Comparison of ENCODE assay signal across 19 mouse cellular contexts in the genomic region with DNA sequence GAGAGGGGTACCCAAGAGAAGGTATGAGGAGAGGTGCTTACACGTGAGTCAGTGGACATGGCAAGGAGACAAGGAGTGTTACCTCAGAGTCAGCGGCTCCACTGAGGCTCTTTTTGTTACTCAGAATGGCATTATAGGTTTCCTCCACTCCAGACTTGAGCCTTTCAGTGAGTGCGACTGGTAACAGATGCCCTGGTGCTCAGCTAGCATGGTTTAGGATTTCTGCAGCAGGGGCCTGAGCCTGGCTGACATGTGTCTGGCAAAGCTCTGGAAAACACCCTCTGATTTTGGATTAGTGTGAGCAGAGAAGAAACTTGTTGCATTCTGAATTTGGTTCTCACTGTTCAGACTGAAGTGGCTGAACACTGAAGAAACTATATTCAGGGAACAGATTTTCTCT.
A peak's percentile ranks its signal among the peaks of the same experiment; 100 is the strongest.
DNase-seq lines count a peak whose midpoint lies in the region; ATAC-seq and TF ChIP-seq lines count a peak whose summit lies in the region.
"Had no signal": no experiment of that assay in that cellular context is flagged by ENCODE, and none has a peak within 500 bp of the region (broad histone marks: within the 10 kb centered on the region; RNA-seq: fewer than 3 reads in every experiment).

No protein-coding gene starts in this region.

- no peak overlapping the region for H3K4me2 ChIP-seq in heart, embryonic 11.5 days
- H3K4me2 ChIP-seq: forebrain, embryonic 12.5 days; midbrain, embryonic 12.5 days; neural tube, embryonic 13.5 days had no signal

- H3K9me3 ChIP-seq in heart, embryonic 11.5 days (replicated peaks; ENCODE audit: control insufficient read depth, low read length): no peaks in the 10 kb centered on the region
- no peaks in the 10 kb centered on the region for H3K9me3 ChIP-seq in E14TG2a.4 (ENCODE audit: low read length)
- H3K9me3 ChIP-seq: forebrain, embryonic 12.5 days; G1E; midbrain, embryonic 12.5 days; neural tube, embryonic 13.5 days had no signal

- DNase-seq in heart, adult 9 months (ENCODE audit: low spot score in 2 of 2): no peak
- peak; percentile 8 for DNase-seq in MN1 (ENCODE audit: low spot score)
- peak; percentile 69 for DNase-seq in forelimb bud, embryonic 11.5 days (ENCODE audit: low read depth, low spot score)
- DNase-seq in right cerebral cortex, postnatal 10 days (ENCODE audit: low spot score in 2 of 2): no peak
- DNase-seq: cerebellum, adult 18-20 months; heart, postnatal 4 days; kidney, adult 2 months; kidney, postnatal 14 days; liver; lung, adult 2 months; lung, postnatal 4 days; right cerebral cortex, postnatal 25 days had no signal

- ATAC-seq in heart, embryonic 11.5 days (replicated peaks; ENCODE audit: insufficient number of reproducible peaks, low FRiP score, low TSS enrichment): no peak
- ATAC-seq in megakaryocyte progenitor cell, adult 5-6 weeks (replicated peaks; ENCODE audit: poor library complexity): no peak

- peak overlapping the region; percentile 50 for H3K27ac ChIP-seq in heart, embryonic 11.5 days (ENCODE audit: low read depth, low read length)
- H3K27ac ChIP-seq: forebrain, embryonic 12.5 days; midbrain, embryonic 12.5 days; neural tube, embryonic 13.5 days had no signal

- TF ChIP-seq CTCF in E14TG2a.4 (conservative IDR thresholded peaks at IDR 0.05; ENCODE audit: low read length): no peak

- peaks cover 36% of the 10 kb centered on the region for H3K4me1 ChIP-seq in heart, embryonic 11.5 days (ENCODE audit: control insufficient read depth, insufficient read depth, low read length)
- peaks cover 2% of the 10 kb centered on the region; the same call in 1 of the 2 replicates for H3K4me1 ChIP-seq in E14TG2a.4 (replicated peaks; ENCODE audit: low read depth, low read length)
- H3K4me1 ChIP-seq: midbrain, embryonic 12.5 days; neural tube, embryonic 13.5 days had no signal

- H3K27me3 ChIP-seq in heart, embryonic 11.5 days (ENCODE audit: control insufficient read depth, insufficient read depth, low read length): no peaks in the 10 kb centered on the region
- no peaks in the 10 kb centered on the region for H3K27me3 ChIP-seq in E14TG2a.4 (ENCODE audit: insufficient read depth, low read length)
- H3K27me3 ChIP-seq: forebrain, embryonic 12.5 days; midbrain, embryonic 12.5 days; neural tube, embryonic 13.5 days had no signal

- WGBS in heart, embryonic 11.5 days (ENCODE audit: insufficient replicate concordance): 51% methylated on average over 3 of the region's 3 CpGs

- no peak overlapping the region for H3K4me3 ChIP-seq in heart, embryonic 11.5 days (ENCODE audit: low read depth, low read length)
- 0 out of 2 replicates have a peak overlapping the region, but pooled peaks have one; percentile 27 for H3K4me3 ChIP-seq in E14TG2a.4 (replicated peaks; ENCODE audit: low read length)
- H3K4me3 ChIP-seq: forebrain, embryonic 12.5 days; midbrain, embryonic 12.5 days; neural tube, embryonic 13.5 days had no signal

- H3K9ac ChIP-seq in heart, embryonic 11.5 days (ENCODE audit: low read depth, low read length): no peak overlapping the region
- H3K9ac ChIP-seq: forebrain, embryonic 12.5 days; midbrain, embryonic 12.5 days; neural tube, embryonic 13.5 days had no signal

- no peaks in the 10 kb centered on the region for H3K36me3 ChIP-seq in heart, embryonic 11.5 days (ENCODE audit: control insufficient read depth, insufficient read depth, low read length)
- H3K36me3 ChIP-seq in E14TG2a.4 (ENCODE audit: insufficient read depth, low read length): no peaks in the 10 kb centered on the region
- H3K36me3 ChIP-seq: forebrain, embryonic 12.5 days; midbrain, embryonic 12.5 days; neural tube, embryonic 13.5 days had no signal

Comparison
In these comparisons a context has a peak if more than half of its experiments do, and no peak if none do; other contexts are left out.
1. DNase-seq: peak in MN1 (single experiment) and forelimb bud, embryonic 11.5 days (single experiment); none in heart, adult 9 months (0 of 2) and right cerebral cortex, postnatal 10 days (0 of 2).